Mouse (Mus musculus): ENCODE measurements around the gene Ficd. TPM values are rescaled to one million over a fixed set of nuclear protein-coding genes. Genes with fewer than 3 reads are reported as not detected.
"Not testable (repeated sequence)": the region's sequence is repeated elsewhere in the genome, so short reads cannot be mapped to it uniquely, and the experiment has no call there.

The Ficd gene
- total RNA-seq, 2 experiments from 2014 or later = 7.1 to 7.8 TPM

GRCm38 (mm10) chr5:113781254-113781653, 45.7 kb downstream of the Ficd start:
- TF ChIP-seq CTCF (IDR thresholded peaks at IDR 0.05) = no peak
- H3K27ac ChIP-seq = 0 out of 2 replicates have a peak overlapping the region, but pooled peaks have one; percentile 3
- intact Hi-C loops (cut with DNase I) = no loop called here
- no peak for DNase-seq
- H3K4me3 ChIP-seq = no peak overlapping the region

- intact Hi-C loops (cut with DNase I) = no loop called here
- no peak for TF ChIP-seq CTCF (IDR thresholded peaks at IDR 0.05)
- H3K4me3 ChIP-seq = no peak overlapping the region
- DNase-seq = no peak
- no peak overlapping the region for H3K27ac ChIP-seq
Measured at GRCm38 (mm10) chr5:113781875-113782274, 46.3 kb downstream of the Ficd start.

GRCm38 (mm10) chr5:113782624-113783023, 47.0 kb downstream of the Ficd start:
- no peak overlapping the region for H3K4me3 ChIP-seq
- peak overlapping the region; percentile 75 for H3K27ac ChIP-seq
- no peak for TF ChIP-seq CTCF (IDR thresholded peaks at IDR 0.05)
- DNase-seq = peak; percentile 19
- intact Hi-C loops (cut with DNase I) = no loop called here

- DNase-seq = peak; percentile 64
- intact Hi-C loops (cut with DNase I) = no loop called here
Measured at GRCm38 (mm10) chr5:113783581-113784001, 48.0 kb downstream of the Ficd start.

GRCm38 (mm10) chr5:113784104-113784503, 48.5 kb downstream of the Ficd start:
- Histone ChIP-seq H3K27ac (peak overlapping the region; percentile 75), H3K4me3 (peak overlapping the region; percentile 48)
- intact Hi-C loops (cut with DNase I); DNase-seq: not testable (repeated sequence)

More at GRCm38 (mm10) chr5:113783581-113784001, 48.0 kb downstream of the Ficd start:
- H3K4me3 ChIP-seq = peak overlapping the region; percentile 48
- H3K27ac ChIP-seq = peak overlapping the region; percentile 75
- TF ChIP-seq CTCF (IDR thresholded peaks at IDR 0.05) = no peak

GRCm38 (mm10) chr5:113786985-113787384, 51.4 kb downstream of the Ficd start:
- intact Hi-C loops (cut with DNase I) = no loop called here
- TF ChIP-seq CTCF (IDR thresholded peaks at IDR 0.05) = no peak
- Histone ChIP-seq H3K27ac (no peak overlapping the region), H3K4me3 (no peak overlapping the region)
- DNase-seq = no peak

- no peak overlapping the region for H3K27ac ChIP-seq
- TF ChIP-seq CTCF (IDR thresholded peaks at IDR 0.05) = no peak
- DNase-seq = no peak
- H3K4me3 ChIP-seq = no peak overlapping the region
- intact Hi-C loops (cut with DNase I) = no loop called here
Measured at GRCm38 (mm10) chr5:113788645-113789044, 53.0 kb downstream of the Ficd start.

- TF ChIP-seq CTCF (IDR thresholded peaks at IDR 0.05) = no peak
- peak; percentile 67 for DNase-seq
- Histone ChIP-seq H3K4me3 (no peak overlapping the region), H3K27ac (no peak overlapping the region)
- intact Hi-C loops (cut with DNase I) = no loop called here
Measured at GRCm38 (mm10) chr5:113789075-113789788, 53.6 kb downstream of the Ficd start.

Other genes with a start within 250 kb of the Ficd start
- gene Wscd2, start 245.5 kb upstream of the Ficd start, total RNA-seq (2021) = under 1 TPM; 0.08 to 0.36 TPM
- 10 to 100 TPM; 10.8 to 17.1 TPM for gene Cmklr1, start 85.4 kb upstream of the Ficd start, total RNA-seq (2021)
- gene 1700069L16Rik, start 11.0 kb upstream of the Ficd start, total RNA-seq (2021) = not detected
- 1 to 10 TPM; 8.0 to 9.2 TPM for gene Sart3, start 36.7 kb downstream of the Ficd start, total RNA-seq (2021)
- gene Iscu, start 36.9 kb downstream of the Ficd start, total RNA-seq (2021) = 100 to 1,000 TPM; 142 to 160 TPM
- gene Tmem119, start 64.7 kb downstream of the Ficd start, total RNA-seq (2021) = 1 to 10 TPM in 1 of 2 experiments, under 1 TPM in 1; 0.46 to 2.4 TPM
- gene Selplg, start 96.8 kb downstream of the Ficd start, total RNA-seq (2021) = 1 to 10 TPM in 1 of 2 experiments, under 1 TPM in 1; 0.89 to 1.3 TPM
- gene Coro1c, start 173.0 kb downstream of the Ficd start, total RNA-seq (2021) = 10 to 100 TPM in 1 of 2 experiments, 1 to 10 TPM in 1; 7.8 to 11.8 TPM

All from gastrocnemius, adult 2 months (tissue).